Mouse (Mus musculus) embryonic fibroblast, embryonic 13.5 days (primary cell): ENCODE measurements around the gene Mrpl54. TPM values are rescaled to one million over a fixed set of nuclear protein-coding genes. Genes with fewer than 3 reads are reported as not detected.

ENCODE experiments used
- H3K27ac ChIP-seq: 2 replicates; pipeline ENCODE4 v1.5.1; 2012; ENCODE audit warnings: low read length, control low read depth, inconsistent platforms; ENCODE audit not compliant: insufficient read depth
- H3K4me1 ChIP-seq: 2 replicates; pipeline ENCODE4 v1.6.1; 2011; ENCODE audit warnings: low read length; ENCODE audit not compliant: control insufficient read depth, insufficient read depth
- H3K4me3 ChIP-seq: 2 replicates; pipeline ENCODE4 v1.5.1; 2011; ENCODE audit warnings: mild to moderate bottlenecking, control low read depth, low read length; ENCODE audit not compliant: insufficient read depth
- CTCF ChIP-seq: IDR thresholded peaks from 2 replicates; pipeline ENCODE4 v1.5.1; 2011; ENCODE audit warnings: mild to moderate bottlenecking, control low read depth, low read length, moderate library complexity, borderline replicate concordance; ENCODE audit not compliant: insufficient read depth
- POLR2A ChIP-seq: IDR thresholded peaks from 2 replicates; pipeline ENCODE4 v1.6.1; 2011; ENCODE audit warnings: low read depth, mild to moderate bottlenecking, control low read depth, low read length, moderate library complexity
- polyA plus RNA-seq: library from polyadenylated mRNA; stranded (reverse); fragments of >200 nt; gene quantifications from 2 replicates; pipeline ENCODE4 v1.2.4, GENCODE M21; 2011; ENCODE audit warnings: low read depth; ENCODE audit not compliant: missing spikeins, insufficient read length

Mrpl54 gene
- polyA plus RNA-seq, 1 experiment = 52.9 TPM

GRCm38 (mm10) chr10:81303761-81304160 lies 37.0 kb upstream of the Mrpl54 start:
- TF ChIP-seq POLR2A (no peak), CTCF (no peak)
- Histone ChIP-seq H3K4me1 (peaks cover 3% of the 10 kb centered on the region; the same call in 1 of the 2 replicates), H3K4me3 (no peak overlapping the region), H3K27ac (no peak overlapping the region)

- H3K4me1 ChIP-seq = peaks cover 3% of the 10 kb centered on the region; the same call in 1 of the 2 replicates
- H3K27ac ChIP-seq = no peak overlapping the region
- TF ChIP-seq CTCF = no peak
- no peak for TF ChIP-seq POLR2A
- H3K4me3 ChIP-seq = no peak overlapping the region
These were observed 36.5 kb upstream of the Mrpl54 start for GRCm38 (mm10) chr10:81303258-81303657.

DNA sequence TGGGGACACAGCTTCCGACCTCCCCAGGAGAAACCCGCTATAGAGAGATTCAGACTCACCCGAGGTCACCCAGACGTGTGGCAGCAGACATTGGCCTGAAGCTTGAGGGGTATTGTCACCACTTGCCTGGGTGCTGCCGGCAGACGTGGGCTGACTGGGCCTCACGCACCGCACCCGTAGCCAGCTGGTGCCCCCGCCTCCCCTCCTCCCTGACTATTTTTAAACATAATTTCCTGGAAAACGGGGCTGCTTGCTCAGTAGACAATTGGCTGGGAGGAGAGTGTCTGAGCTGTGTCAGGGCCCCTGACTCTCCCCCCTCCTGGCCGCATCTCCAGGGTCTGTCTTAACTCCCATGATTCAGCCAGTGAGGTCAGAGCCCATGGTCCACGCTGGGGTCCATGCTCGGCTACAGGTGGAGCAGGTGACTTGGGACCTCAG lies 36.1 kb upstream of the Mrpl54 start:
- Histone ChIP-seq H3K4me1 (peaks cover 3% of the 10 kb centered on the region; the same call in 1 of the 2 replicates), H3K4me3 (no peak overlapping the region), H3K27ac (no peak overlapping the region)
- no peak for TF ChIP-seq POLR2A
- TF ChIP-seq CTCF = no peak

- H3K4me1 ChIP-seq = peaks cover 3% of the 10 kb centered on the region; the same call in 1 of the 2 replicates
- H3K27ac ChIP-seq = no peak overlapping the region
- TF ChIP-seq CTCF (no peak), POLR2A (no peak)
- H3K4me3 ChIP-seq = no peak overlapping the region
These were observed 35.6 kb upstream of the Mrpl54 start for GRCm38 (mm10) chr10:81302288-81302687.

DNA sequence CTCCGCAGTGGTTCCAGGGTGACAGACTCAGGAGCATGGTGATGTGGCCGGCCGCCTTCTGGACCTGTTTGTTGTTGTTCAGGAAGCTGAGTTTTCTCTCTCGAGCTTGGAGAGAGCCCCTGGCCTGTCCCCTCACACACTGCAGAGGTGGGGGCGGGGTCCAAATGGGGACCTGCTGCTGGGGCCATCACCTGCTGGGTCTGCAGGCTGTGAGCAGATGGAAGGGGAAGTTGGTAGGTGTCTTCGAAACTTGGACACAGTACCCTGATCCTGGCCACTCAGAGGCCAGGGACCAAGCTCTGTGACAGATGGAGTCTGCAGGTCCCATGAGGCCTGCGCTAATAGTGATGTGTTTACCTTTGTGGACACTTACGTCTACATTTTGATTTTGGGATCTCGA lies 34.6 kb upstream of the Mrpl54 start:
- Histone ChIP-seq H3K4me1 (peaks cover 3% of the 10 kb centered on the region; the same call in 1 of the 2 replicates), H3K4me3 (no peak overlapping the region), H3K27ac (no peak overlapping the region)
- no peak for TF ChIP-seq POLR2A
- TF ChIP-seq CTCF = no peak

- Histone ChIP-seq H3K27ac (no peak overlapping the region), H3K4me1 (peaks cover 3% of the 10 kb centered on the region; the same call in 1 of the 2 replicates)
- TF ChIP-seq CTCF (no peak), POLR2A (no peak)
These were observed 33.7 kb upstream of the Mrpl54 start for GRCm38 (mm10) chr10:81300352-81300907.

DNA sequence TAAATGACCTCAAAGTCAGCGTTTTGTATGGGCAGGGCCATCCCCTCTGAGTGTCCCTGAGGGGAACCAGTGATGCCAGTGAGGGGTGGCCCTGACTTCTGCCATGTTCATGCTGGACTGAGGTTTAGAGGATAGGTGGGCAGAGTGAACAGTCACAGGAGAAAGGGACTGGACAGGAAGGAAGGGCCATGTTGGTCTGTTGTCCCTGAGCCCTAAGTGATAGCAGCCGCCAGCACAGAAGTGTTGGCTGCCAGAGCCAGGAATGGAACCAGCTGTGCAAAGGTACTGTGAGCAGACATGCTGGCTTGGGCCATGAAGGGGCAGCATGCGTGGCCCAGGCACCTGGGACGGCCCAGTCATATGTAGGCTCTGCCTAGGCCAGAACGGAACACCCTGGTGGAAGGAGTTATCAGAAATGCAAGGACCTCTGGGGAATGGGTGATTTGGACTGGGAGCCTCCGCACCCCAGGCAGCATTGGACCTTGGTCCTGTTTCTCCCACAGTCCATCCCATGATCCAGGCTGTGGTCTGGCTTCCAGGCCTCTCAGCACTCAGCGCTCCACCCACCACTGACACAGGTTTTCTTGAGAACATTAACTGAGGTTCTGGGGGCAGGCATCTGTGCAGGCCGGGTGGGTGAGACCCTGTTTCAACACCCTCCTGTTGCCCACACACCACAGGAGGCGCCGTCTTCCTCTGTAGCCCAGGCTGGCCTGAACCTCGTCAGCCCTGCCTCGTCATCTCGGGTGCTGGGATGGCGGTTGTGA lies 33.0 kb upstream of the Mrpl54 start:
- Histone ChIP-seq H3K27ac (no peak overlapping the region), H3K4me1 (peaks cover 5% of the 10 kb centered on the region; the same call in 1 of the 2 replicates), H3K4me3 (no peak overlapping the region)
- TF ChIP-seq CTCF (no peak), POLR2A (no peak)

More at GRCm38 (mm10) chr10:81300352-81300907, 33.7 kb upstream of the Mrpl54 start:
- H3K4me3 ChIP-seq = no peak overlapping the region

- TF ChIP-seq POLR2A (no peak), CTCF (no peak)
- Histone ChIP-seq H3K4me3 (no peak overlapping the region), H3K27ac (no peak overlapping the region), H3K4me1 (peaks cover 8% of the 10 kb centered on the region; the same call in 1 of the 2 replicates)
These were observed 31.8 kb upstream of the Mrpl54 start for GRCm38 (mm10) chr10:81298369-81299100.

GRCm38 (mm10) chr10:81297845-81298244 lies 31.1 kb upstream of the Mrpl54 start:
- Histone ChIP-seq H3K4me1 (peaks cover 8% of the 10 kb centered on the region; the same call in 1 of the 2 replicates), H3K4me3 (no peak overlapping the region), H3K27ac (no peak overlapping the region)
- TF ChIP-seq POLR2A = no peak
- no peak for TF ChIP-seq CTCF
